Mouse (Mus musculus): ENCODE data around the gene Eddm3b.

DNA sequence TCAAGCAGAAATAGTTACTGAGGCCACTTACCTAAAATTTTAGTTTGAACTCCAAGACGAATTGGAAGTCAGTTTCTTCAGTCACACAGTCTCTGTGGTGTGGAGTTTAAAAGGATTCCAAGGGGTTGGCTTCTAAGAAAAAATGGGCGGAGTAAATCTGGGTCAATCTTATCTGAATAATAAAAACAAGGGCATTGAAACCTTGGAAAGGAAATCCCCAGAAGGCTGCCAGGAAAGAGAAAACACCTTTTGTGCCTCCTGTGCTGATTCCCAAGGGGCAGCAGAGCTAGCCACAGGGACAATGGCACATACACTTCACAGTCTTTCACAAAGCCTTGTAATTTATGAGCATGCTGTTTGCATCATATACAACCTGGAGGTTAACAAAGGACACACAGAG, 32.5 kb downstream of the Eddm3b start, which contains the start of gene Rnase1:
- no peak for TF ChIP-seq GATA1 (IDR thresholded peaks at IDR 0.05; ENCODE audit: borderline replicate concordance, low read length)
- TF ChIP-seq FLI1 (IDR thresholded peaks at IDR 0.05; ENCODE audit: low read length) = no peak

Measured in megakaryocyte, embryonic 14.5 days (primary cell).